Mouse (Mus musculus) hindbrain, embryonic 13.5 days (tissue): ENCODE results near the gene Rhcg. TPM values are rescaled to one million over a fixed set of nuclear protein-coding genes. Genes with fewer than 3 reads are reported as not detected.
A peak's percentile ranks its signal among the peaks of the same experiment; 100 is the strongest.

Experiments
- ATAC-seq: fragments of 200-750 bp; cut with Nextera tagmentation; 2 replicates; pipeline ENCODE4 v1.8.0; 2017; ENCODE audit warnings: moderate TSS enrichment; ENCODE audit not compliant: low FRiP score
- H3K27ac ChIP-seq: fragments of 300-500 bp; sonication (generic); 2 replicates; pipeline ENCODE4 v1.5.1; 2015; ENCODE audit warnings: inconsistent platforms, mild to moderate bottlenecking, moderate library complexity
- H3K27me3 ChIP-seq: fragments of 300-500 bp; sonication (generic); 2 replicates; pipeline ENCODE4 v1.6.1; 2015; ENCODE audit warnings: mild to moderate bottlenecking, inconsistent platforms
- H3K36me3 ChIP-seq: fragments of 300-500 bp; sonication (generic); 2 replicates; pipeline ENCODE4 v1.6.1; 2015; ENCODE audit warnings: mild to moderate bottlenecking, inconsistent platforms
- H3K4me1 ChIP-seq: fragments of 300-500 bp; sonication (generic); replicated peaks from 2 replicates; pipeline ENCODE4 v1.6.1; 2015; ENCODE audit warnings: inconsistent platforms
- H3K4me2 ChIP-seq: fragments of 300-500 bp; sonication (generic); 2 replicates; pipeline ENCODE4 v1.6.1; 2015; ENCODE audit warnings: inconsistent platforms, mild to moderate bottlenecking, moderate library complexity
- H3K4me3 ChIP-seq: fragments of 300-500 bp; sonication (generic); 2 replicates; pipeline ENCODE4 v1.5.1; 2015; ENCODE audit warnings: mild to moderate bottlenecking, inconsistent platforms
- H3K9ac ChIP-seq: fragments of 300-500 bp; sonication (generic); 2 replicates; pipeline ENCODE4 v1.6.1; 2015; ENCODE audit warnings: mild to moderate bottlenecking, inconsistent platforms
- H3K9me3 ChIP-seq: fragments of 300-500 bp; sonication (generic); 2 replicates; pipeline ENCODE4 v1.6.1; 2016; ENCODE audit warnings: inconsistent platforms
- WGBS: fragments of 180-500 bp; shearing (Covaris S2); methylation state at CpG from one replicate; pipeline ENCODE4 v1.1.7; 2015; 5-methylcytosine and 5-hydroxymethylcytosine counted together
- polyA plus RNA-seq: library from polyadenylated mRNA; unstranded; fragments of >200 nt; fragmentation: Nextera tagmentation; extraction: Ambion mirVana; gene quantifications from 2 replicates; pipeline ENCODE4 v1.2.1, GENCODE M21; 2015

Gene Rhcg
- polyA plus RNA-seq, 1 experiment from 2014 or later, result 4.8 TPM

DNA sequence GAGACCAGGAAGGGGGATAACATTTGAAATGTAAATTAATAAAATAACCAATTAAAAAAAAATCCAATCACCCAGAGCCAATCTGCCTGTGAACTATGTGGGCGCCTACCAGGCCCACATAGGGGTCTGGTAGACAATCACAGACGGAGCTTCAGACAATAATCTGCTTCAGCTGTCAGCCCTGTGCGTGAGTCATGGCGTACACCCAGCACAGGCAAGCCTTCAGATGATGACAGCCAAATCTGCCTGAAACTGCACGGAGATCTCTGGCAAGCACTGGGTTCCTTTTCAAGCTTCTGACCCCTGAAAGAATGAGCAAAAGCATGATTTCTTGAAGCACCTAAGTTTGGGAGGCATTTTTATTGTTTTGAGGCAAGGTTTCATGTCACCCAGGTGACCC, 8.7 kb upstream of the Rhcg start:
- Histone ChIP-seq H3K9me3 (no peaks in the 10 kb centered on the region), H3K27me3 (no peaks in the 10 kb centered on the region), H3K36me3 (no peaks in the 10 kb centered on the region), H3K27ac (no peak overlapping the region), H3K4me2 (no peak overlapping the region), H3K9ac (no peak overlapping the region), H3K4me1 (no peaks in the 10 kb centered on the region), H3K4me3 (no peak overlapping the region)
- WGBS, result 91% methylated on average over 5 of the region's 5 CpGs
- ATAC-seq, result no peak

DNA sequence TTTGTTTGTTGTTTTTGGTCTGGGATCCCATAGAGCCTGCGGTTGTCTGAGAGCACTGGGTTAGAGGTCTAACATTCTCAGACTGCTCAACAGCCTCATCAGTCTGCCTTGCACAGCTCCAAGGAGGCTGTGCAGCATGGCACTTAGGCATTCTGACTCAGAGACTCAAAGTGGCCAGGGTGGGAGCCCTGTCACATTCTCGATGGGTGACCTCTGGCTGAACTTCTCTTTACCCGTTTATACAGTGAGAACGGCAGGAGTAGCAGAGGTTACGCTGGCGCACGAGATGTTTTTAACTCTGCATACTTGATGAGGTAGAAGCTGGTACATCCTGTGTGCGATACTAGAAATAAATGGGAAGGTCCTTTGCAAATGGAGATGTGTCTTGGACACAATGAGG, 5.6 kb upstream of the Rhcg start:
- Histone ChIP-seq H3K9me3 (no peaks in the 10 kb centered on the region), H3K4me2 (no peak overlapping the region), H3K4me1 (no peaks in the 10 kb centered on the region), H3K27ac (no peak overlapping the region), H3K27me3 (peaks cover 8% of the 10 kb centered on the region), H3K4me3 (no peak overlapping the region), H3K36me3 (no peaks in the 10 kb centered on the region), H3K9ac (no peak overlapping the region)
- no peak for ATAC-seq
- WGBS, result 56% methylated on average over 8 of the region's 8 CpGs

DNA sequence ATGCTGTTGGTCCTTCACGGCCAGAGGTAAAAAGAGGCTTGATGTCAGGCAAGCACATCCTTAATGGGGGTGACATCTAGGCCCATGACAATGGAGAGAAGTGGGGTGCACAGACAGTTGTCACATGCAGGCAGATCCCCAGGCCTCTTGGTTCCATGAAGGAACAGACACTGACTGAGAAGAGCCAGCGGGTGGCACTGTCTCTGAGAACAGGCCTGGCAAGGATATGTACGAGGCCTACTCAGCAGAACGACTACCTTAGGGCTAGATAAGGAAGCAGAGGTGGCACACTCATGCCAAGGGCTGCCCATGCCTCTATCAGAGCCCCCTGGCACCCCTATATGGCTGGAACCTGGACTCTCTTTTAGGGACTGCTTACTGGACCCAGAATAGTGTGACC, 2.0 kb upstream of the Rhcg start:
- Histone ChIP-seq H3K4me2 (no peak overlapping the region), H3K4me3 (no peak overlapping the region), H3K9ac (no peak overlapping the region), H3K36me3 (no peaks in the 10 kb centered on the region), H3K27me3 (peaks cover 44% of the 10 kb centered on the region), H3K27ac (no peak overlapping the region), H3K4me1 (peaks cover 8% of the 10 kb centered on the region), H3K9me3 (no peaks in the 10 kb centered on the region)
- no peak for ATAC-seq
- 61% methylated on average over 4 of the region's 4 CpGs for WGBS

DNA sequence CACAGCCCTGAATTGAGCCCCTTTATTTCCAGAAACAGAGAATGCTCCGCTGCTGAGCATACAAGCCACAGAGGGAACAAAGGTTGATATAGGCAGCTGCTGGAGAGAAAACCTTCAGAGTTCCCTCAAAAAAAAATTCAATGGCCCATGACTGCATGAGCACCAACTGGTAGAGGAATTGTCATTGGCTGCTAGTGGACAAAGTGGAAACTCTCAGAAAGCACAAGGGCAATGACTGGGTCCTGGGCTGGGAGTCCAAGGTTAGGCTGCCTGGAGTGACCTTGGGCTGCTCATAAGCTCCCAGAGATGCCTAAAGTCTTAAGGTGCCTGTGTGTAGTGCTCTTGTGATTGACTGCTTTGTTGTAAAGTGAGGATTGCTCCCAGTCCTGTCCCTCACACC, 1.5 kb downstream of the Rhcg start:
- 51% methylated on average over 1 of the region's 1 CpGs for WGBS
- no peak for ATAC-seq
- Histone ChIP-seq H3K27me3 (peaks cover 68% of the 10 kb centered on the region), H3K4me1 (peaks cover 22% of the 10 kb centered on the region), H3K27ac (no peak overlapping the region), H3K36me3 (no peaks in the 10 kb centered on the region), H3K9me3 (no peaks in the 10 kb centered on the region), H3K4me2 (no peak overlapping the region), H3K4me3 (no peak overlapping the region), H3K9ac (no peak overlapping the region)

- ATAC-seq, result no peak
- H3K27me3 ChIP-seq, result peaks cover 68% of the 10 kb centered on the region
These were observed 2.4 kb downstream of the Rhcg start for GRCm38 (mm10) chr7:79615008-79615407.

DNA sequence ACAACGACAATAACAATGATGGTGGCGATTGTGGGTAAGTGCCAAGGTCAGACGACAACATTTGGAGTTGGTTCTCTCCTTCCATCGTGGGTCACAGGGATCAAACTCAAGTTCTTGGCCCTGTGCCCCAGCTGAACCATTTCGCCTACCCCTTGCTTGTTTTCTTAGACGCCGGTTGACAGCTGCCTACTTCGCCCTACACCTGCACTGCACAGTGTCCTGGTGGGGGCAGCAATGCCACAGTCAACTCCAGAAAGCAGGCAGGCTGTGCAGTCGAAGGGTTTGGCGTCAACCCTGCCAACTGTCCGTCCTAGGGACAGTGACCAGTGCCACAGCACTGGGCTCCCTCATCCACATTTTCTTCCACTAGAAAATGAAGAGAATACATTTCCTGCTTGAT, 4.1 kb downstream of the Rhcg start:
- Histone ChIP-seq H3K36me3 (no peaks in the 10 kb centered on the region), H3K27me3 (peaks cover 63% of the 10 kb centered on the region), H3K4me2 (no peak overlapping the region), H3K27ac (no peak overlapping the region), H3K9me3 (no peaks in the 10 kb centered on the region), H3K4me1 (peaks cover 29% of the 10 kb centered on the region), H3K4me3 (no peak overlapping the region), H3K9ac (no peak overlapping the region)
- 67% methylated on average over 11 of the region's 11 CpGs for WGBS
- no peak for ATAC-seq

More at GRCm38 (mm10) chr7:79615008-79615407, 2.4 kb downstream of the Rhcg start:
- no peak overlapping the region for H3K27ac ChIP-seq
- peaks cover 22% of the 10 kb centered on the region for H3K4me1 ChIP-seq
- H3K4me2 ChIP-seq, result no peak overlapping the region
- no peak overlapping the region for H3K4me3 ChIP-seq
- WGBS, result 81% methylated on average over 4 of the region's 4 CpGs
- no peak overlapping the region for H3K9ac ChIP-seq
- no peaks in the 10 kb centered on the region for H3K36me3 ChIP-seq
- H3K9me3 ChIP-seq, result no peaks in the 10 kb centered on the region

DNA sequence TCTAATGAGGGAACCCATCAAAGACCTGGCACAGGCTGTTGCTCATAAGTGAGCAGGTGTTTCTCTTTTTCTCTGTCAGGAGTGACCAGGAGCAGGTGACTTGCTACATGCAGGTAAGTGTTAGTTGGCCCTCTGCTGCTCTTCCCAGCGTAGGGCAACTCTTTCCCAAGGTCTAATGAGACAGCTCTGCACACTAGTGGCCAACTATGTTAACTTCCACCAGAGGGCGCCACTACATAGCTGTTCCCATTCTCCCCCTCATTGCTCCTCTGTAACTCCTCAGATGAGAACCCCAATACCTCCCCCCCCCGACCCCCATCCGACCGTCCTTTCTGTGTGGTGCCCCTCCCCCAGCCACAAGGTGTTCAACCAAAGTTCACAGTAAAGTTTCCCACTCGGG, 4.7 kb downstream of the Rhcg start:
- no peak overlapping the region for H3K4me3 ChIP-seq
- 16% methylated on average over 6 of the region's 6 CpGs for WGBS
- no peak overlapping the region for H3K9ac ChIP-seq
- peaks cover 32% of the 10 kb centered on the region for H3K4me1 ChIP-seq
- H3K27me3 ChIP-seq, result peaks cover 63% of the 10 kb centered on the region
- ATAC-seq, result no peak
- no peaks in the 10 kb centered on the region for H3K36me3 ChIP-seq
- no peaks in the 10 kb centered on the region for H3K9me3 ChIP-seq
- H3K27ac ChIP-seq, result no peak overlapping the region
- no peak overlapping the region for H3K4me2 ChIP-seq

- Histone ChIP-seq H3K27ac (peak overlapping the region; percentile 66), H3K9ac (no peak overlapping the region; the same call in 1 of the 2 replicates), H3K27me3 (peaks cover 55% of the 10 kb centered on the region), H3K4me1 (peaks cover 33% of the 10 kb centered on the region), H3K9me3 (no peaks in the 10 kb centered on the region), H3K4me3 (no peak overlapping the region), H3K4me2 (no peak overlapping the region), H3K36me3 (no peaks in the 10 kb centered on the region)
- 0 out of 2 replicates have a peak, but pooled peaks have one; percentile 5 for ATAC-seq
- WGBS, result 61% methylated on average over 9 of the region's 9 CpGs
These were observed 5.6 kb downstream of the Rhcg start for GRCm38 (mm10) chr7:79611901-79612300.

- peak overlapping the region; percentile 52 for H3K4me2 ChIP-seq
- peaks cover 44% of the 10 kb centered on the region for H3K27me3 ChIP-seq
- H3K9me3 ChIP-seq, result no peaks in the 10 kb centered on the region
- peak overlapping the region; percentile 35; the same call in 1 of the 2 replicates for H3K27ac ChIP-seq
- H3K4me1 ChIP-seq, result peaks cover 29% of the 10 kb centered on the region
- WGBS, result 1% methylated on average over 25 of the region's 25 CpGs
- H3K4me3 ChIP-seq, result peak overlapping the region; percentile 22
- H3K9ac ChIP-seq, result 0 out of 2 replicates have a peak overlapping the region, but pooled peaks have one; percentile 24
- ATAC-seq, result peak; percentile 29; the same call in 1 of the 2 replicates
- H3K36me3 ChIP-seq, result no peaks in the 10 kb centered on the region
These were observed 10.1 kb downstream of the Rhcg start for GRCm38 (mm10) chr7:79607263-79607921.

GRCm38 (mm10) chr7:79606766-79607165, 10.7 kb downstream of the Rhcg start:
- Histone ChIP-seq H3K9me3 (no peaks in the 10 kb centered on the region), H3K4me2 (peak overlapping the region; percentile 52), H3K36me3 (no peaks in the 10 kb centered on the region), H3K4me3 (peak overlapping the region; percentile 22; the same call in 1 of the 2 replicates), H3K27me3 (peaks cover 42% of the 10 kb centered on the region), H3K4me1 (peaks cover 24% of the 10 kb centered on the region), H3K9ac (no peak overlapping the region), H3K27ac (no peak overlapping the region)
- no peak for ATAC-seq
- WGBS, result 49% methylated on average over 3 of the region's 3 CpGs

DNA sequence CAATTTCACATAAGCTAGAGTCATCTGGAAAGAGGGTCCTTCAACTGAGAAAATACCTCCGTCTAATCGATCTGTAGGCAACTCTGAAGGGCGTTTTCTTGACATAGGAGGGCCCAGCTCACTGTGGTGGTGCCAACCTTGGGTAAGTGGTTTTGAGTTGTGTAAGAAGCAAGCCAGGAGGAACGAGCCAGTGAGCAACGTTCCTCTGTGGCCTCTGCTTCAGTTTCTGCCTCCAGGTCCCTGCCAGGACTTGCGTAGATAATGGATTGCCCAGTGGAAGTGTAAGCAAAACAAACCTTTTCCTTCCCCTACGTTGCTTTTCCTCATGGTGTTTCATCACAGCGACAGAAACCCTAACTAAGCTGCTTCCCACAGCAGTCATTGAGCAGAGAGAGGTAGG, 15.5 kb downstream of the Rhcg start:
- Histone ChIP-seq H3K36me3 (no peaks in the 10 kb centered on the region), H3K9ac (no peak overlapping the region), H3K4me2 (no peak overlapping the region), H3K9me3 (no peaks in the 10 kb centered on the region), H3K4me1 (peaks cover 9% of the 10 kb centered on the region; the same call in 1 of the 2 replicates), H3K4me3 (no peak overlapping the region), H3K27me3 (peaks cover 57% of the 10 kb centered on the region), H3K27ac (no peak overlapping the region)
- ATAC-seq, result no peak
- WGBS, result 70% methylated on average over 8 of the region's 8 CpGs

DNA sequence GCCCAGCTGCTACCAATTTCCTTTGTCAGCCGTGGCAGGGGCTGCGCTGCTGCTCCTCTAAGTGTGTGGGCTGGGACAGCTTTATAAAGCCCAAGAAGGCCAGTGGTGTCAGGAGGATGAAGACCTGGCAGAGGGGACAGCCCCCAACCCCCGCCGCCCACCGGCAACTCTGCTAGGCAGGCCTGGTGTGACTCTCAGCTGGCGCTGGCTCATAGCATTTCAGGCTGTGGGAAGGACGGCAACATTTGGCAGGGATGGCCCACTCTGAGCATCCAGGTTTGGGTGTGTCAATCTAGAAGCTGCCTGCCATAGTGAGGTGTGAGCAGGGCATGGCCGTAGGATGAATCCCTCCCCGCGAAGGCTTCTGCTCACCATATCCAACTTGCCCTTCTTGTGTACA, 17.3 kb downstream of the Rhcg start:
- Histone ChIP-seq H3K27ac (0 out of 2 replicates have a peak overlapping the region, but pooled peaks have one; percentile 8), H3K9me3 (no peaks in the 10 kb centered on the region), H3K4me3 (no peak overlapping the region), H3K4me1 (0 out of 2 replicates have a peak, but pooled peaks cover 8% of the 10 kb centered on the region), H3K9ac (no peak overlapping the region), H3K27me3 (peaks cover 53% of the 10 kb centered on the region), H3K36me3 (no peaks in the 10 kb centered on the region), H3K4me2 (no peak overlapping the region)
- no peak for ATAC-seq
- WGBS, result 72% methylated on average over 10 of the region's 10 CpGs

DNA sequence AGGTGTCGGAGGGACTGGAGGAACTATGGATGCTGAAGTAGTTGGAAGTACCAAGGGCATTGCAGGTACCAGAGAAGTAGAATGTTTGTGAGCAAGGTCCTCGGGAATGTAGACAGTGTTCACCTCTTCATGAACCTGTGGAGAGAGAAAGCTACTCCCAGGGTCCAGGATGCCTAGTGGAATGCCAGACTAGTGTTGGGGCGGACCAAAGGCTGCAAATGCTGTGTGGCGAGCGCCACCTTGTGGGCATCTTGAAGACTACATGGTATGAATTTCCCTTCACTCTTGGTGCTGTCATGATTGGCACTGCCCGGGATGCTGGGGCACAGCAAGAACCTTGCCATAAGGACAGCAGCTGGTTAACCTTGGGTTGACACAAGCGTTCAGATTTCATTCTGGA, 22.6 kb downstream of the Rhcg start:
- H3K4me2 ChIP-seq, result no peak overlapping the region
- H3K36me3 ChIP-seq, result no peaks in the 10 kb centered on the region
- H3K4me3 ChIP-seq, result no peak overlapping the region
- H3K9ac ChIP-seq, result no peak overlapping the region; the same call in 1 of the 2 replicates
- 11% methylated on average over 7 of the region's 7 CpGs for WGBS
- H3K4me1 ChIP-seq, result peaks cover 43% of the 10 kb centered on the region
- no peaks in the 10 kb centered on the region for H3K9me3 ChIP-seq
- ATAC-seq, result peak; percentile 14
- peaks cover 61% of the 10 kb centered on the region for H3K27me3 ChIP-seq
- H3K27ac ChIP-seq, result no peak overlapping the region
